Mouse (Mus musculus): ENCODE measurements around the gene Dbp. TPM values are rescaled to one million over a fixed set of nuclear protein-coding genes. Genes with fewer than 3 reads are reported as not detected.

The Dbp gene
- total and polyA plus RNA-seq, 3 experiments = 22.5 to 24.4 TPM; not detected in 1

DNA sequence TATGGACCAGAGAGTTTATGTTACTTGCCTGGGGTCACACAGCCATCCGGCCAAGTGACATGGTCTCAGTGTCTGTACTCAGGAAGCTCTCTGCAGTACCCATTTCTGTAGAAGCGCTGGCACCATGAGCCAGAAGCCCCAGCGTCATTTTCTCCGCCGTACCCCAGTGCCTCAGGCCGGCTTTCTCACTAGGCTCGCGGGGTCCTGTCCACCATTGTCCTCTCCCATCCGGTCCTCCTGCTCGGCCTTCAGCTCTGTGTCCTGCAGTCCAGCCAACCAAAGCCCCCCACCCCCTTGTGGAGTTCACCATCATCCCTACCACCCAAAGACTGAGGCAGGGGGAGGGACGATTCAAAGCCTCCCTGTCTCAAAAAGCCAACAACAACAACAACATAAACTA, 3.3 kb upstream of the Dbp start:
- no peak for DNase-seq (ENCODE audit: low read depth, low spot score)
- H3K36me3 ChIP-seq (ENCODE audit: control insufficient read depth in 1 of 2, insufficient read depth in 2 of 2, low read length in 2 of 2) = no peaks in the 10 kb centered on the region
- H3K9me3 ChIP-seq (replicated peaks; ENCODE audit: insufficient read depth, low read length) = no peaks in the 10 kb centered on the region
- no peak overlapping the region for H3K27ac ChIP-seq (ENCODE audit: control insufficient read depth, low read depth, low read length)
- TF ChIP-seq ETS1 (IDR thresholded peaks at IDR 0.05; ENCODE audit: low read depth, low read length) (no peak), UBTF (IDR thresholded peaks at IDR 0.05; ENCODE audit: borderline replicate concordance, insufficient read depth, low read depth, low read length) (no peak), MEF2A (IDR thresholded peaks at IDR 0.05; ENCODE audit: extremely low read depth, insufficient replicate concordance, low read depth, low read length, poor library complexity, severe bottlenecking) (no peak), MXI1 (IDR thresholded peaks at IDR 0.05; ENCODE audit: low read depth, low read length) (no peak), JUND (IDR thresholded peaks at IDR 0.05; ENCODE audit: low read depth, low read length) (no peak), MAFK (IDR thresholded peaks at IDR 0.05; ENCODE audit: borderline replicate concordance, low read depth, low read length) (no peak), HCFC1 (IDR thresholded peaks at IDR 0.05; ENCODE audit: low read depth, low read length) (no peak), CHD1 (IDR thresholded peaks at IDR 0.05; ENCODE audit: low read depth, low read length) (no peak), ZNF384 (IDR thresholded peaks at IDR 0.05; ENCODE audit: low read depth, low read length) (no peak), MYB (IDR thresholded peaks at IDR 0.05; ENCODE audit: low read depth, low read length) (no peak), TCF12 (IDR thresholded peaks at IDR 0.05; ENCODE audit: low read depth, low read length) (no peak), KAT2A (conservative IDR thresholded peaks at IDR 0.05; ENCODE audit: low read depth, low read length) (no peak), TAL1 (IDR thresholded peaks at IDR 0.05; ENCODE audit: low read length) (no peak), ZC3H11A (IDR thresholded peaks at IDR 0.05; ENCODE audit: low read depth, low read length) (no peak), NELFE (IDR thresholded peaks at IDR 0.05; ENCODE audit: low read depth, low read length) (no peak), EP300 (IDR thresholded peaks at IDR 0.05; ENCODE audit: low read depth in 1 of 2, low read length in 2 of 2) (no peak), BHLHE40 (IDR thresholded peaks at IDR 0.05; ENCODE audit: borderline replicate concordance, low read depth, low read length) (no peak)
- H3K9ac ChIP-seq (ENCODE audit: control insufficient read depth, low read depth, low read length, poor library complexity, severe bottlenecking) = no peak overlapping the region
- peaks cover 5% of the 10 kb centered on the region for H3K79me2 ChIP-seq (ENCODE audit: control insufficient read depth, insufficient read depth, low read length, poor library complexity)
- peaks cover 0 to 4% of the 10 kb centered on the region in 2 experiments; a peak in 2 of 4 replicates for H3K27me3 ChIP-seq (ENCODE audit: control insufficient read depth in 1 of 2, insufficient read depth in 2 of 2, low read length in 2 of 2)
- peaks cover 0 to 6% of the 10 kb centered on the region in 2 experiments; a peak in 2 of 4 replicates for H3K4me1 ChIP-seq (ENCODE audit: control insufficient read depth in 1 of 2, insufficient read depth in 2 of 2, low read length in 2 of 2)
- H3K4me3 ChIP-seq (ENCODE audit: control insufficient read depth in 1 of 2, insufficient read depth in 1 of 2, low read depth in 2 of 2, low read length in 2 of 2) = no peak overlapping the region

GRCm38 (mm10) chr7:45702316-45702715, 2.6 kb upstream of the Dbp start:
- Histone ChIP-seq H3K4me1 (ENCODE audit: control insufficient read depth in 1 of 2, insufficient read depth in 2 of 2, low read length in 2 of 2) (peaks cover 0 to 6% of the 10 kb centered on the region in 2 experiments; a peak in 2 of 4 replicates), H3K9me3 (replicated peaks; ENCODE audit: insufficient read depth, low read length) (no peaks in the 10 kb centered on the region), H3K36me3 (ENCODE audit: control insufficient read depth in 1 of 2, insufficient read depth in 2 of 2, low read length in 2 of 2) (no peaks in the 10 kb centered on the region), H3K4me3 (ENCODE audit: control insufficient read depth in 1 of 2, insufficient read depth in 1 of 2, low read depth in 2 of 2, low read length in 2 of 2) (no peak overlapping the region), H3K27me3 (ENCODE audit: control insufficient read depth in 1 of 2, insufficient read depth in 2 of 2, low read length in 2 of 2) (peaks cover 0 to 4% of the 10 kb centered on the region in 2 experiments; a peak in 2 of 4 replicates), H3K79me2 (ENCODE audit: control insufficient read depth, insufficient read depth, low read length, poor library complexity) (peaks cover 7% of the 10 kb centered on the region), H3K9ac (ENCODE audit: control insufficient read depth, low read depth, low read length, poor library complexity, severe bottlenecking) (no peak overlapping the region), H3K27ac (ENCODE audit: control insufficient read depth, low read depth, low read length) (no peak overlapping the region)
- TF ChIP-seq BHLHE40 (IDR thresholded peaks at IDR 0.05; ENCODE audit: borderline replicate concordance, low read depth, low read length) = no peak
- no peak for DNase-seq (ENCODE audit: low read depth, low spot score)
